Mouse (Mus musculus): Measurements from ENCODE around the gene Tha1. TPM values are rescaled to one million over a fixed set of nuclear protein-coding genes. Genes with fewer than 3 reads are reported as not detected.
A peak's percentile ranks its signal among the peaks of the same experiment; 100 is the strongest.

Tha1 gene
- total and polyA plus RNA-seq, 2 experiments from 2014 or later, result 2.9 to 8.2 TPM

GRCm38 (mm10) chr11:117890519-117891282, 17.4 kb upstream of the Tha1 start:
- DNase-seq (no peak), ATAC-seq (peak; percentile 51)
- no peaks in the 10 kb centered on the region for H3K9me3 ChIP-seq (ENCODE audit: low read length)
- H3K4me1 ChIP-seq (ENCODE audit: insufficient read depth), result peaks cover 11% of the 10 kb centered on the region
- peaks cover 17% of the 10 kb centered on the region; the same call in 1 of the 2 replicates for H3K27me3 ChIP-seq (ENCODE audit: insufficient read depth, low read length)
- H3K27ac ChIP-seq (ENCODE audit: low read depth, low read length), result no peak overlapping the region
- H3K9ac ChIP-seq, result no peak overlapping the region
- peak; percentile 46 for TF ChIP-seq CTCF (IDR thresholded peaks at IDR 0.05; ENCODE audit: low read depth)
- no peaks in the 10 kb centered on the region for H3K36me3 ChIP-seq (ENCODE audit: insufficient read depth)
- no peak overlapping the region for H3K4me2 ChIP-seq (ENCODE audit: low read depth)
- 19% methylated on average over 13 of the region's 13 CpGs for WGBS
- H3K4me3 ChIP-seq (ENCODE audit: low read depth, low read length), result no peak overlapping the region

- Histone ChIP-seq H3K27ac (ENCODE audit: low read depth, low read length) (no peak overlapping the region; the same call in 1 of the 2 replicates), H3K4me3 (ENCODE audit: low read depth, low read length) (no peak overlapping the region), H3K36me3 (ENCODE audit: insufficient read depth) (no peaks in the 10 kb centered on the region), H3K9me3 (ENCODE audit: low read length) (no peaks in the 10 kb centered on the region), H3K27me3 (ENCODE audit: insufficient read depth, low read length) (peaks cover 17% of the 10 kb centered on the region; the same call in 1 of the 2 replicates), H3K4me2 (ENCODE audit: low read depth) (peak overlapping the region; percentile 35; the same call in 1 of the 2 replicates), H3K4me1 (ENCODE audit: insufficient read depth) (peaks cover 11% of the 10 kb centered on the region), H3K9ac (peak overlapping the region; percentile 14; the same call in 1 of the 2 replicates)
- TF ChIP-seq CTCF (IDR thresholded peaks at IDR 0.05; ENCODE audit: low read depth), result no peak
- 4% methylated on average over 11 of the region's 11 CpGs for WGBS
- ATAC-seq (peak; percentile 61; the same call in 1 of the 2 replicates), DNase-seq (peak; percentile 16)
These were observed 16.6 kb upstream of the Tha1 start for GRCm38 (mm10) chr11:117889887-117890340.

- peak overlapping the region; percentile 35 for H3K4me2 ChIP-seq (ENCODE audit: low read depth)
- peak; percentile 41 for DNase-seq
- H3K9me3 ChIP-seq (ENCODE audit: low read length), result no peaks in the 10 kb centered on the region
- H3K4me1 ChIP-seq (ENCODE audit: insufficient read depth), result peaks cover 11% of the 10 kb centered on the region
- H3K27ac ChIP-seq (ENCODE audit: low read depth, low read length), result no peak overlapping the region
- WGBS, result 4% methylated on average over 32 of the region's 33 CpGs
- TF ChIP-seq CTCF (IDR thresholded peaks at IDR 0.05; ENCODE audit: low read depth), result no peak
- peaks cover 17% of the 10 kb centered on the region; the same call in 1 of the 2 replicates for H3K27me3 ChIP-seq (ENCODE audit: insufficient read depth, low read length)
- peak; percentile 29 for ATAC-seq
- peak overlapping the region; percentile 14; the same call in 1 of the 2 replicates for H3K9ac ChIP-seq
- H3K4me3 ChIP-seq (ENCODE audit: low read depth, low read length), result peak overlapping the region; percentile 11; the same call in 1 of the 2 replicates
- H3K36me3 ChIP-seq (ENCODE audit: insufficient read depth), result no peaks in the 10 kb centered on the region
These were observed 15.9 kb upstream of the Tha1 start for GRCm38 (mm10) chr11:117888853-117889822.

GRCm38 (mm10) chr11:117888168-117888852, 15.0 kb upstream of the Tha1 start:
- peak overlapping the region; percentile 35 for H3K4me2 ChIP-seq (ENCODE audit: low read depth)
- H3K36me3 ChIP-seq (ENCODE audit: insufficient read depth), result no peaks in the 10 kb centered on the region
- WGBS, result 22% methylated on average over 20 of the region's 20 CpGs
- DNase-seq, result no peak
- peaks cover 11% of the 10 kb centered on the region for H3K4me1 ChIP-seq (ENCODE audit: insufficient read depth)
- no peak overlapping the region for H3K4me3 ChIP-seq (ENCODE audit: low read depth, low read length)
- TF ChIP-seq CTCF (IDR thresholded peaks at IDR 0.05; ENCODE audit: low read depth), result no peak
- ATAC-seq, result no peak
- H3K9ac ChIP-seq, result no peak overlapping the region
- peaks cover 17% of the 10 kb centered on the region; the same call in 1 of the 2 replicates for H3K27me3 ChIP-seq (ENCODE audit: insufficient read depth, low read length)
- no peak overlapping the region for H3K27ac ChIP-seq (ENCODE audit: low read depth, low read length)
- H3K9me3 ChIP-seq (ENCODE audit: low read length), result no peaks in the 10 kb centered on the region

GRCm38 (mm10) chr11:117886000-117886399, 12.7 kb upstream of the Tha1 start:
- peaks cover 11% of the 10 kb centered on the region for H3K4me1 ChIP-seq (ENCODE audit: insufficient read depth)
- peaks cover 17% of the 10 kb centered on the region; the same call in 1 of the 2 replicates for H3K27me3 ChIP-seq (ENCODE audit: insufficient read depth, low read length)
- 67% methylated on average over 5 of the region's 5 CpGs for WGBS
- ATAC-seq (no peak), DNase-seq (no peak)
- no peaks in the 10 kb centered on the region for H3K9me3 ChIP-seq (ENCODE audit: low read length)
- H3K4me3 ChIP-seq (ENCODE audit: low read depth, low read length), result no peak overlapping the region
- TF ChIP-seq CTCF (IDR thresholded peaks at IDR 0.05; ENCODE audit: low read depth), result no peak
- no peaks in the 10 kb centered on the region for H3K36me3 ChIP-seq (ENCODE audit: insufficient read depth)
- H3K27ac ChIP-seq (ENCODE audit: low read depth, low read length), result no peak overlapping the region
- H3K9ac ChIP-seq, result no peak overlapping the region
- H3K4me2 ChIP-seq (ENCODE audit: low read depth), result no peak overlapping the region

GRCm38 (mm10) chr11:117882208-117882607, 8.9 kb upstream of the Tha1 start:
- Histone ChIP-seq H3K4me2 (ENCODE audit: low read depth) (no peak overlapping the region), H3K27ac (ENCODE audit: low read depth, low read length) (0 out of 2 replicates have a peak overlapping the region, but pooled peaks have one; percentile 2), H3K36me3 (ENCODE audit: insufficient read depth) (no peaks in the 10 kb centered on the region), H3K27me3 (ENCODE audit: insufficient read depth, low read length) (no peaks in the 10 kb centered on the region), H3K4me3 (ENCODE audit: low read depth, low read length) (no peak overlapping the region), H3K4me1 (ENCODE audit: insufficient read depth) (no peaks in the 10 kb centered on the region), H3K9me3 (ENCODE audit: low read length) (no peaks in the 10 kb centered on the region), H3K9ac (no peak overlapping the region)
- no peak for TF ChIP-seq CTCF (IDR thresholded peaks at IDR 0.05; ENCODE audit: low read depth)
- 65% methylated on average over 1 of the region's 1 CpGs for WGBS
- DNase-seq (no peak), ATAC-seq (no peak)
